Mouse (Mus musculus): ENCODE measurements around the gene Plpp3.

DNA sequence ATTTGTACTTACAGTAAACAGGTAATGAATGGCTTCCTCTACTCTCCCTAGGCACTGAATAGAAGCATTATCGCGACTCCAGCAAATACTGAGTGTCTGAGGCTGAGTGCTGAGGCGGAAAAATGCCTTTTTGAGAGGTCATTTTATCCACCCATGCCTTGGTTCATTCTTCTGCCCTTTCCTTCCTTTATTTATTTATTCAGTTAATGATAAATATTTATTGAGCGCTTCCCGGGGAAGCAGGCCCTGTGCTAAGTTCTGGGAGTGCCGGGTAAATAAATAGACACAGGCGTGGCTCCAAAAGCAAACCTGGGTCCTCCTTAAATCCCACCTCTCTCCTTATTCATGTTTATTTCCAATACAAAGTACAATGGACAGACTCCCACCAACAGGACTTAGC, 27.9 kb upstream of the Plpp3 start:
- TF ChIP-seq POLR2A (IDR thresholded peaks at IDR 0.05; ENCODE audit: borderline replicate concordance, extremely low read depth, insufficient read depth, insufficient read length, poor library complexity, severe bottlenecking) (no peak), CTCF (IDR thresholded peaks at IDR 0.05; ENCODE audit: borderline replicate concordance, extremely low read depth, insufficient read depth, insufficient read length) (no peak)

All from brain, embryonic 14.5 days (tissue).